Mouse (Mus musculus) MEL (cell line): ENCODE data around the gene Tmem30c.

Experiments
- BHLHE40 ChIP-seq: IDR thresholded peaks from 2 replicates; pipeline ENCODE4 v1.6.1; 2012; ENCODE audit warnings: low read depth, mild to moderate bottlenecking, inconsistent platforms, low read length, improper control_type of control experiment, borderline replicate concordance
- CTCF ChIP-seq, 3 experiments: IDR thresholded peaks in 2 of 3; conservative IDR thresholded peaks in 1 of 3; 2 replicates each; pipeline ENCODE4 v1.5.1; 2011 to 2012; ENCODE audit warnings: low read length in 3 of 3, low read depth in 2 of 3, mild to moderate bottlenecking in 2 of 3, improper control_type of control experiment in 1 of 3, inconsistent platforms in 1 of 3, mixed read lengths in 1 of 3, moderate library complexity in 1 of 3; ENCODE audit not compliant: control insufficient read depth in 1 of 3, insufficient read depth in 1 of 3, poor library complexity in 1 of 3, severe bottlenecking in 1 of 3
- GABPA ChIP-seq: IDR thresholded peaks from 2 replicates; pipeline ENCODE4 v1.6.1; 2012; ENCODE audit warnings: low read depth, mild to moderate bottlenecking, inconsistent platforms, low read length, improper control_type of control experiment, moderate library complexity
- MYC ChIP-seq: IDR thresholded peaks from 2 replicates; pipeline ENCODE4 v1.6.1; 2011; ENCODE audit warnings: low read depth, mild to moderate bottlenecking, low read length, improper control_type of control experiment, moderate library complexity
- POLR2A ChIP-seq, 2 experiments: IDR thresholded peaks; 2 replicates each; pipeline ENCODE4 v1.6.1; 2011 to 2012; ENCODE audit warnings: low read length in 2 of 2, mild to moderate bottlenecking in 2 of 2, control low read depth in 1 of 2, improper control_type of control experiment in 1 of 2, low read depth in 1 of 2, moderate library complexity in 1 of 2; ENCODE audit not compliant: control insufficient read depth in 1 of 2, insufficient read depth in 1 of 2, poor library complexity in 1 of 2
- TAL1 ChIP-seq: IDR thresholded peaks from 2 replicates; pipeline ENCODE4 v1.6.1; 2012; ENCODE audit warnings: mild to moderate bottlenecking, inconsistent platforms, low read length, moderate library complexity, mixed read lengths
- TCF12 ChIP-seq: IDR thresholded peaks from 2 replicates; pipeline ENCODE4 v1.6.1; 2014; ENCODE audit warnings: low read depth, mild to moderate bottlenecking, inconsistent platforms, low read length, improper control_type of control experiment, moderate library complexity
- USF2 ChIP-seq, 2 experiments: IDR thresholded peaks; 2 replicates each; pipeline ENCODE4 v1.6.1; 2011 to 2012; ENCODE audit warnings: improper control_type of control experiment in 2 of 2, low read length in 2 of 2, borderline replicate concordance in 1 of 2, inconsistent platforms in 1 of 2, low read depth in 1 of 2, mild to moderate bottlenecking in 1 of 2; ENCODE audit not compliant: insufficient read depth in 1 of 2

GRCm38 (mm10) chr16:57243205-57243857, 49.3 kb downstream of the Tmem30c start:
- TF ChIP-seq BHLHE40 (no peak), MYC (no peak), POLR2A (IDR thresholded peaks at IDR 0.05; ENCODE audit: control insufficient read depth in 1 of 2, insufficient read depth in 1 of 2, low read depth in 1 of 2, low read length in 2 of 2, poor library complexity in 1 of 2) (no peak), GABPA (no peak), TCF12 (no peak), CTCF (IDR thresholded peaks at IDR 0.05 in 2 of 3, conservative IDR thresholded peaks at IDR 0.05 in 1 of 3; ENCODE audit: control insufficient read depth in 1 of 3, insufficient read depth in 1 of 3, low read depth in 2 of 3, low read length in 3 of 3, poor library complexity in 1 of 3, severe bottlenecking in 1 of 3) (no peak), USF2 (IDR thresholded peaks at IDR 0.05; ENCODE audit: borderline replicate concordance in 1 of 2, insufficient read depth in 1 of 2, low read depth in 1 of 2, low read length in 2 of 2) (no peak), TAL1 (no peak)
